Mouse (Mus musculus) G1E-ER4 (cell line): ENCODE results near the gene Efna4. TPM values are rescaled to one million over a fixed set of nuclear protein-coding genes. Genes with fewer than 3 reads are reported as not detected.

Source experiments
- GATA1 ChIP-seq: IDR thresholded peaks from one replicate; pipeline ENCODE4 v1.8.0; 2012; ENCODE audit warnings: low read length, inconsistent platforms
- polyA plus RNA-seq: library from polyadenylated mRNA; stranded (reverse); fragments of >175 nt; gene quantifications from 2 replicates; pipeline ENCODE4 v1.2.3, GENCODE M21; 2012

The Efna4 gene
- 0.04 and 0.09 TPM in 2 replicates for polyA plus RNA-seq

DNA sequence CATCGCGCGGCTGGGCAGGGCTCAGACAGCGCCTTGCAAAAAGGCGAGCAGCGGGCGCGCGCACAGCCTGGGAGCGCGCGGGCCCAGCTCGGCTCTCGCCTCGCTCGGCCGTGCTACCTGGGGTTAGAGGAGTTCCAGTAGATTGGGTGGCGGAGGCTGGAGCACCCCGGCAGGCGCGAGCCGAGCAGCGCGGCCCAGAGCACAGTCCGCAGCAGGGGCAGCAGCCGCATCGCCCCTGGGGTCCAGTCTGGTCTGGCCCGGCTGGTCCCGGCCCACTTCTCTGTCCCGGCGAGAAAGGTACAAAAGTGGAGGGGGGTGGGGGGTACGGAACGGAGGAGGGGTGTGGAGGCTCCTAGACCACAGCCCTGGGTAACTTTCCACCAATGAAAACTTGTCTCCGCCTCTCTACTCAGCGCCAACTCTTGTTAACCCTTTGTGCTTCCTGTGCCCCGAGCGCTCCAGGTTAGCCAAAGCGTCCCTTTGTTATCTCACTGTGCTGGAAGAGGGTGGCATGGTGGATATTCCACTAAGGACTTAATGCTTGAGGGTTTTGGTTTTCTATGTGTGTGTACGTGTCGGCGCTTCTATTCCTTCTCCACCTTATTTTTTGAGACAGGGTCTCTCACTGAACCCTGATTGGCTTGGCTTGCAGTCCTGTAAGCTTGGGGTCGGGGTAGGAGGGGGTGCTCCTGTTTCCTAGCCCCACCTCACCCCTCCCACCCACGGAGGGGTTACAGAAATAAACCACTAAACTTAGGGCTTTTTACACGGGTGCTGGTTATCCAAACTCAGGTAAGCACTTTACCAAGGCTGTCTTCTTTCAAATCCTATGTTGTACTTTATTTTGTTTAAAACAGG is at the start of gene Efna4:
Gene Efna4 (minus strand): TSS at position 308 of the 858 bp plus-strand sequence.
- no peak for TF ChIP-seq GATA1

DNA sequence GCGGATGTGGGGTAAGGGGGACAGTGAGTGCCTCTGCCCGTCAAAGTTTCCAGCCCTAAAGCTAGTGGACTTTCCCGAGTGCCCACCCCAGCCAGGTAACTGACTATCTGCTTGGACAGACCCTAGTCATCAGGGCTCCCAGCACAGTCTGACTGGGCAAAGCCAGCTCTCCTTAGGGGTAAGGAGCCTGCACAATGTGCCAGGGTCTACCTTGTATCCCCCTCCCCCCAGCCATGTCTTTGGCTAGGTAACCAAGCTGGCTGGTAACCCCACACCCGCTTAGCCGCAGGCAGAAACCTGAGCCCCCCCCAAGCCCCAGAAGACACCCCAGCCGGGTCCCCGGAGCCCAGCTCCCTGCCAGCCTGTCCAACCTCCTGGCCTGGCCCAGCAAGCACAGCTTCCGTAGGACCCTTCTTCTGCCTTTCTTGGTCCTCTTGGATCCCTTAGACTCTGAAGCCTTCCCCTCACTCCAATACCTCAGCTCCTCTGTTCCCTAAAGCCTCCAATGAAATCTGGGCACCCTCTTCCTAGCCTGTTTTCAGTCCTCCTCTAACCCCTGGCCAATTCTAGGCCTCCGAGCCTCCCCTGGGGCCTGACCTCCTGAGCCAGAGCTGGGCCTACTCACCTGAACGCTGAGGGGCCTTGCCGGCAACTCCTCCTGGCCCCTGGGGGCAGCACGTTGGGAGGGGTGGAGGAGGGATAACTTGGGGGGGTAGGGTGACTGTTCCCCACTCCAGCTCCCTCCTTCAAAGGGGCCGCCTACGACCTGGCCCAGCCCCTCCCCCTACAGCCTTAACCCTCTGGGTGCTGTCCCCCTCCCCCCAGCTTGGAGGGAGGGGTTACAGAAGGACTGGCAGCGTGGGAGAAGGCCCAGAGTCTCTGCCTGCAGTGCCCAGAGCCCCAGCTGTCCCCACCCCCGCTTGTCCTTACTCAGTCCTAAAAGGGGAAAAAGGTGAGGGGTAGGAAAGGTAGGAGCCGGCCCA is 48.9 kb upstream of the Efna4 start:
- TF ChIP-seq GATA1, result no peak

DNA sequence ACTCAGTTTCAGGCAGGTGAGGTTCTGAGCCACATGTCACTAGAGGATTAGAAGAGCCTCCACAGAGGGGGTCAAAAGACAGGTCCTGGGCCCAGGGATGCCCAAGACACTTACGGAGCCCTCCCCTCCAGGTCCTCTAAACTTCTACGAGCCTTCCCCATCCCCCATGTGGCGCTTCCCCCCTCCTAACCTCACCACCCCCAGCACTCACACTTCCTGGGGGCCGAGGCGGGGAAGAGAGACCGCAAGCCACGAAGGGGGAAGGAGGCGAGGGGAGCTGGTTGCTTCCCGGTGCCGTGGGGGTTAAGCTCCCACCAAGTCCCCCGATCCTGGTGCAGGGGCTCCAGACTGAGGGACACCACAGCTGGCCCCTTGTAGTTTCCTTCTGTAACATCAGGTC is 47.6 kb upstream of the Efna4 start:
- TF ChIP-seq GATA1, result no peak

DNA sequence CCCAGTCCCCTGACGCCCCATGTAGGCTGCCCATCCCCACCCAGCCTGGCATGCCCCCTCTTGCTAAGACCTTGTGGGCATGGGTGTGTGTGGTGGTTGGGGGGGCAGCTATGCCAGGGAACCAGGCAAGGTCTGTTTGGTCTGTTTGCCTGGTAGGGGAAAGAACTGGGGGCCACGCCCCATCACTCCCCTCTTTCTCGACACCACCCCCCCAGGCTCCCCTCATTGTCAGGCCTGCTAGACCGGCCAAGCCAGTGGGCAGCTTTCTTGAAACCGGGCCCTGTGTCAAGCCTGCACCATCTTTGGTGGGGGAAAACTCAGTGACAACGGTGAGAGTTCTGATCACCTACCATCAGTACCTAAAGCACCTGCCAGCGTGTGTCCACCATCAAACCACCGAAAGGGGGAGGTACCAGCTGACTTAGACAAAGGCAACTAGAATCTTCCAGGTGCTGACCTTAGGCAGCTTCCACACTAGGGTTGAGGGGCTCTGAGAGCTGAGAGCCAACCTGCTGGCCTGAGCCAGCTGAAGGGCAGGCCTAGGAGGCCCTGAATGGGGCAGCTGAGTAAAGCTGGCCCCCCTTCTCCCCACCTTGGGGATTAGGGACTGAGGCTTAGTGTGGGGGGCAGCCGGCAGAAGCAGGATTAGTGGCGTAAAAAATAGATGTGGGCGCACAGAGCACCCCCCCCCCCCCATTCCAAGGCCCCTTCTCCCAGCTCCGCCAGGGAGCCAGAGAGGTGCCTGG is 46.7 kb upstream of the Efna4 start:
- TF ChIP-seq GATA1, result no peak

DNA sequence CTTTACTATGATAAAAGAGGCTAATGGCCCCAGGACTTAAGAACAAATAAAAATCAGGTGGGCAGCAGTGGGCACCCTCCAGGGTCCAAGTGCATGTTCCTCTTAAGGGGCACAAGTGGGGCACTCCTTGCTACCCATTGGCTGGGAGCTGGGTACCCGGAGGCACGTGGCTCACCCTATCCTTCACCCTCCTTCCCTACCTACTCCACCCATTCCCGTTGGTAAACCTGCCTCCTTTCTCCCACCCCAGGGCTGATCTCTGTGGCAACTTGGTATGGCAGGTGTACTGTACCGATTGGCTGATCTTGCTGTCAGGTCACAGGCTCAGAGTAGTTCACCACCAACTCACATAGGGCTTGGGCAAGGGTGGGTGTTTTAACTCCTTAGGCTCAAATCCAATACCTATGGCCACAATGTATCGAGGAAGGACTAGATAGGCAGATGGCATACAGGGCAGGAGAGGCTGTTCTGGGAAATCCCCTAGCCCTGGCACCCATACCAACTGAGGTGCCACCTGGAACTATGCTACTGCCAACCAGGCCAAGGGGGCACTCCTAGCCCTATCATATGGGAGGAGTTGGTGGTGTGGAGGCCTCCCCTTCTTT is 45.9 kb upstream of the Efna4 start:
- no peak for TF ChIP-seq GATA1

DNA sequence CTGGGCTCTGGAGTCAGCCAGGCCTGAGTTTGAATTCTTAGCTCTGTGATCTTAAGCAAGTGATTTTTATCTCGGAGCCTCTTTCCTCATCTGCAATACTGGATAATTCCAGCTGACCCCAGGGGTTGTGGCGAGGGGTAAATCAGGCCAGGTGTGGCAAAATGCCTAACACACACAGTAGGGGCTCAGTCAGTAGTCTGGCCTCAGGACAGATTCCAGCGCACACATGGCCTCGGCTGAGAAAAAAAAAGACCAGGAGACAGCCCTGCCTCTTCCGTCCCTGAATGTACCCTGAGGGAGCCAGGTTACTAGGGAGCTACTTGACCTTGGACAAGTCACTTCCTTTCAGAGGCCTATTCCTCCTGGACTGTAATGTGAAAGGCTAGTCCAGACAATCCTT is 45.1 kb upstream of the Efna4 start:
- no peak for TF ChIP-seq GATA1

DNA sequence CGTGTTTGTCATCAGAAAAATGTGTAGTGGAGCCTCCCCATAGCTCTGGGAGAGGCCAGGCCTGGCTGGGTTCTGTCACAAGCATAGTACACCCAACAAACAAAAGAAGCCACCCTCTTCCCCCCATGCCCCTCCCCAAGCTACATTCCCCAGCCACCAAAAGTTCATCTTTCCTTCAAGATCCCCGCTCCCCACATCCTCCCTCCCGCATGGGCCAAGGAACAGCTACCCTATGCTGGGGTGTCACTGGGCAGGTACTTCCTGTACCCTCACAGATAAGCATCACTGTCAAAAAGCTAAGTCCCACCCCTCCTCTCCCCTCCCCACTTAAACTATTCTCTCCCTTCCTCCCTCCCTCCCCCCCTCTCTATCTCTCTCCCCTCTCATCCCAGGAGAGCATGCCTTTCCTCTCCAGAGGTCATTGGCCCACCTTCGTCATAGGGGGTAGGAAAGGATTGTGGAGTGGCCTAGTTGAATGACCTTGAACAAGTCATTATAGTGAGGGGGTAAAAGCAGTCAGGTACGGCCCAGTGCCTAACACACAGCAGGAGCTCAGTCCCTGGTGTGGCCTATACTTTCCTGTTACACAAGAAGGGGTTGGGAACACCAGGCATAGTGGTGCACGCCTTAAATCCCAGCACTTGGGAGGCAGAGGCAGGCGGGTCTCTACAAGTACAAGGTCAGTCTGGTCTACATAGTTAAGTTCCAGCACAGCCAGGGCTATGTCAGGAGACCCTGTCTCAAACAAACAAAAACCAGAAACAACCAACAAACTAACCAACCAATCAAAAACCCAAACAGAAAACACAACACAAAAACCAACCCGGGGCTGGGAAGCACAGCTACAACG is 44.4 kb upstream of the Efna4 start:
- TF ChIP-seq GATA1, result no peak

DNA sequence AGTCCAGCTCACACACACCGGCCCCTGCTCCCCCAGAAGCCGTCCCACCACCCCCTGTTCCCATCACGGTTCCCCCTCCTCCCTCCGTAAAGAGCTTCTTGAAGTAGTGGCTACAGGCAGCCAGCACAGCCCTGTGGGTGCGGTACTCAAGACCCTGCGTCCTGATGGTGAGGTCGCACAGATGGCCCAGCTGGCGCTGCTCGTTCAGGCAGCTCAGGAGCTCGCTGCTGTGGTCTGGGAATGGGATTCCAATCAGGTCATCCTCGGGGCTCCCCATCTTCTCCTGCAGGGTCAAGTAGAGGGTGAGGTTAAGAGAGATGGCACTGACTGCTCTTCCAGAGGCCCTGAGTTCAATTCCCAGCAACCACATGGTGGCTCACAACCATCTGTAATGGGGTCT is 43.4 kb upstream of the Efna4 start:
- TF ChIP-seq GATA1, result no peak

DNA sequence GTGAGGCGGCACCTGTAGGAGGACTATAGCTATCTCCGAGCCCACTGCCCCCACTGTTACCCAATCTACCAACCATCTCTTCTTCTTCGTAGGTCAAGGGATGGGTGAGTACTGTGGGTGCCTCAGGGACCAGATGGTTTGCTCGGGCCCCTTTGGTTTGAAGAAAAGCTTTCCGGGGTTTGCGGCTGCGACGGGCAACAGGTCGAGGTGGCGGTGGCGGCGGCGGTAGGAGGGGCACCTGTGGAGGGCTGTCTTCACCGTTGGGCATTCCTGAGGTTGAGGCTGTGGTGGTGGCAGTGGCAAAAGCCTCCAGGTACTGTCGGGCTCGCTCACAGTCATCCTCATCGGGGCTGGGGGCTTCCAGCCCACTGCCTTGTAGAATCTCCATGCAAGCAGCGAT is 42.9 kb upstream of the Efna4 start:
- no peak for TF ChIP-seq GATA1

DNA sequence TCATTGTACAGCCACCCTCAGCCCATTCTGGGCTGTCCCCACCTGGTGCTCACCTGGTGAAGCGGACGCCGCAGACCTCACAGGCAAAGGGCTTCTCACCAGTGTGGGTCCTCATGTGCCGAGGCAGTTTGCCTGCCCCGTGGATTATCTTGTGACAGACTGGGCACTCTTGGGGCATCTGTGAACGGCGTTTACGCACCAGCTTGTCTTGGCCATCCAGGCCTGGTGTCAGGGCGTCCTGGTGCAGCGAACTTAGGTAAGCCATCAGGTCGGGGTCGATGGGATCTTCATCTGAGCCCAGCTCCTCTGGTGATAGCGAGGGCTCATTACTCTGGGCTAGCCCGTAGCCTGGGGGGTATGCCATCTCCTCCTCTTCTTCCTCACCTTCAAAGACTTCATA is 42.5 kb upstream of the Efna4 start:
- TF ChIP-seq GATA1, result no peak

DNA sequence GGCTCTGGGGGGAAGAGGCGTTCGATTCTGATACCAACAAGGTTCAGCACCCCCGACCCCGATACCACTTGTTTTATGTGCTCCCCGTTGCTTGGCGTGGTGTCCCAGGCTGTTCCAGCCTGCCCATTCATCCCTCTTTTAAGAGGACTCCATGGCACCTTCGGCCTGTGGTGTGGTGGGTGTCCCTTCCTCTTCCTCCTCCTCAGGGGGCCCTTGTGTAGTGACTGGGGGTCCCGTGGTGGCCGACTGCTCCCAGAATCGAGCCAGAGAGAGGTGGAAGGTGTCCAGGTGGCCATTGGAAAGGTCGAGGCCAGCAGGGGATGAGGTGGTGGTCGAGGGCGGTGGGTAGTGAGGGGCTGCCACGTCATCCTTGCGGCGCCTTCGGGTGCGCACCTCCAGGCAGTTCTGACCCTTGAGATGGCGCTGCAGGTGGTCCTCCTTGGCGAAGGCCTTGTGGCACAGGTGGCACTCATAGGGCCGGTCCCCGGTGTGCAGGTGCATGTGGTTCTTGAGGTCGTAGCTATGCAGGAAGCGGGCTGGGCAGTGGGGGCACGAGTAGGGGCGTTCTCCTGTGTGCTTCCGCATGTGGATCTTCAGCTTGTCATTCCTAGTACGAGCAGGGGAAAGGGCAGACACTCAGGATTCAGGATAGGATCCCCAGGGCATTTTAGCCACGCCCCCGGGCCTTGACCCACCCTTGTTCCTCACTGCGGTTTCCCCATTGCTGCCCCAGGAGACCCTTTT is 41.7 kb upstream of the Efna4 start:
- no peak for TF ChIP-seq GATA1

DNA sequence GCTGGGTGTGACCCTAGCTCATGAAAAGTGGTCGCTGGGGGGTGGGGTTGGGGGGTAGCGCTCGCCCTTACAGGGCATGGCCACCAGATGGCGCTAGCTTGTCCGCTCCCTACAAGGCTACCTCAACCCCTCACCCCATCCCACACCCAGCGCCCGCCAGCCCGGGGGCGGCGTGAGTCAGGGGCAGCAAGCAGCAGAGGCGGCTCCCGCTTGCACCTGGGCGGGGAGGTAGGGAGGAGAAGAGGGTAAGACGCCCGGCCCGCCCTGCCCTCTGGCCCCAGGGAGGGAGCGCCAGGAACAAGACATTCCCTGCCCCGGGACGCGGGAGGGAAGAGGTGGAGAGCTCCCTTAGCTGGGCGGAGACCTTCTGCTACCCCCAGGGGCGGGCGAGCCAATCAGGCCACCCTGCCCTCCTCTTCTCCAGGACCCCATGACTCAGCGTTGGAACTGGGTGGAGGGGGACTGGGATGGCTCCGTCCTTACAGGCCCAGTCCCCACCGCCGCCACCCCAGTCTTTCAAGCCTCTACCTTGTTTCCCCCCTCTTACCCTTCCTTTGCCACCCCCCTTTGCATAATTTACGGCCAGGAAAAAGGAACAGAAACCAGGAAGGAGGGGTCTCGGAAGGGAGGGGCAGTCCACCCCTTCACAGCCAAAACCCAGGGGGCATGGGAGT is 40.7 kb upstream of the Efna4 start:
- no peak for TF ChIP-seq GATA1

DNA sequence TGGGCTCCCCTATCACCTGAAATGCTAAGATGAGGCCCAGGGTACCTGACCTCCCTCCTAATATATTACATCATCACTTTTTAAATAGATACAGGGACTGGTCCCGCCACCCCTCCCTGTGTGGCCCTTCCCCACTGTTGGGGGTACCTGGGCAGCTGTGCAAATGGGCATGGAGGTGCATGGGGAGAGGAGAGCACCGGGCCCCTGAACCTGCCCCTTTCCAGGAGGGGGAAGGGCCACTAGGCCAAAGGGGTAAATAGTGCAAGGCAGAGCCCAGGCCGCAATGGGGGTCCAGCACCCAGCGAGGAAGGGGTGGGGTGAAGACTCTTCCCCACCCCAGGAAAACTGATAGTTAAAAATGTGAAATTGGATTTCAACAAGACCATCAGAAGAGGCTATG is 40.0 kb upstream of the Efna4 start:
- TF ChIP-seq GATA1, result no peak
